Mouse (Mus musculus): ENCODE results near the gene Add3. TPM values are rescaled to one million over a fixed set of nuclear protein-coding genes. Genes with fewer than 3 reads are reported as not detected.

Gene Add3
- polyA plus RNA-seq (2012; rRNA removed), result 22.9 and 28.0 TPM in 2 replicates

DNA sequence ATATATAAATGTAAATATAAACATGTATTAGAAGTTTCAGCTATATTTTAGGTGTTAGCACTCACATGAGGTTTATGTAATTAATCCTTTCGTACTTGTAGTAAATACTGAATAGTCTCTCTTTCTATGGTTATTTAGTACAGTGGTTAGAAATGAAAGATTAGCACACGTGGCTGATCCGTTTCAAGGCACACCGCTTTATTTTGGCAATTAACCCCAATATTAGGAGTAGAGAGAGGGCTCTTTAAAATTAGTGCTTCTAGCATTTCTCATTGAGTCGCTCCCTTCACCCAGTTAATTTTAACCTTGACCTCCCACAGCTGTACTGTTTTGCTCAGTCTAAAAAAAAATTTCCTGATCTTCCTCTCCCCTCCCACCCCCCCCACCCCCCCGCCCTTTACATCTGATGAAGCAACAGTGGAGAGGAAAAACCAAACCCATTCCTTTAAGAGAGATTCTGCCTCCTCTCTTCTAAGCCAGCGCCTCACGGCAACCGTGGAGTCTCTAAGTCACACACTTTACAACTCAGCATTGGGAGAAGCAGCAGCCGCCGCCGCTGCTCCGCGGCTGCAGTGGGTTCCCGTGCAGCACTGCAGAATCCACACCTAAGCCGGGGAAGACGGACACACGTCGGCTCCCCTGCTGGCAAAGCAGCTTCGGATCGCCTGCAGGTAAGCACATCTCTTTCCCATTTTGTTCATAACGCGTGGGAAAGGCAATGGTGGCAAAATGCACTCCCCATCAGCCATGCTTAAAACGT, at the start of gene Add3:
Gene Add3 (plus strand): TSS at position 400 of the 760 bp plus-strand sequence.

Other genes starting within 250 kb of the Add3 start
- 90.5 and 91.4 TPM in 2 replicates for gene Xpnpep1, start 100.2 kb upstream of the Add3 start, polyA plus RNA-seq (2012; rRNA removed)
- 37.1 and 43.9 TPM in 2 replicates for gene Mxi1, start 170.1 kb downstream of the Add3 start, polyA plus RNA-seq (2012; rRNA removed)
- gene Gm10197, start 231.3 kb downstream of the Add3 start, polyA plus RNA-seq (2012; rRNA removed), result not detected in 2 replicates

All from central nervous system, embryonic 14 days (tissue).